Mouse (Mus musculus): ENCODE results near the gene Sufu. TPM values are rescaled to one million over a fixed set of nuclear protein-coding genes. Genes with fewer than 3 reads are reported as not detected.

Gene Sufu
- polyA plus RNA-seq, 1 experiment = 0.73 TPM

DNA sequence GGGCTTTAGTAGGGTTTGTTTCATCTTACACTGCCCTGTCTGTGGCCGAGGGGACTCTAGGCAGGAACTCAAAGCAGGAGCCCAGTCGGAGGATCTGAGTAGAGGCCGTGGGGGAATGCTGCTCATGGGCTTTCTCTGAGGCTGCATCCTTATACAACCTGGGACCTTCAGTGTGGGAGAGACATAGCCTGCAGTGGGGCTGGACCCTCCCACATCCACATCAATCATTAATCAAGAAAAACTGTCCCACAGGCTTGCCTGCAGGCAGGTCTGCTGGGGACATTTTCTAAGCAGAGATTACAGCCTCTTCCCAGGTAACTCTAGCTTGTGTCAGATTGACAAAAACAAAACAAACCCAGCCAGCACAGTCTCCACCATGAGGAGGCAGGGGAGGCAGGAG is 65.9 kb downstream of the Sufu start:
- H3K27me3 ChIP-seq (ENCODE audit: control insufficient read depth) = no peaks in the 10 kb centered on the region
- peaks cover 33% of the 10 kb centered on the region for H3K36me3 ChIP-seq (ENCODE audit: control insufficient read depth)
- no peak overlapping the region for H3K4me3 ChIP-seq (replicated peaks)
- no peaks in the 10 kb centered on the region for H3K9me3 ChIP-seq (ENCODE audit: control insufficient read depth, low read length)
- no peak for TF ChIP-seq GATA1 (IDR thresholded peaks at IDR 0.05; ENCODE audit: low read length)
- no peak for TF ChIP-seq TAL1 (IDR thresholded peaks at IDR 0.05; ENCODE audit: low read length)
- H3K4me1 ChIP-seq (ENCODE audit: control insufficient read depth) = peaks cover 5% of the 10 kb centered on the region

DNA sequence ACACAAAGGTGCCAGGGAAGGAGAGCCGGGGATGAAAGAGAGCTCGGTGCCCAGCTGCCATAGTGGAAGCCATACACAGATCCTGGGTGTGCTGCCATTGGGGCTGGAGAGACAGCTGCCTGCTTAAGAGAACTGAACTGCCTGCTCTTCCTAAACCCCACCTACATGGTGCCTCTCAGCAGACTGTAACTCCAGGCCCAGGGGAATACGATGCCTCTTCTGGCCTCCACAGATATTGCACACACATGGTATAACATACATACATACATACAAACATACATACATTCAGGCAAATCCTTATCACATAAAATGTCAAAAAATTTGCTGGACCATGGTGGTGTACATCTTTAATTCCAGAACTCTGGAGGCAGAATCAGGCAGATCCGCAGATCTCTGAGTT is 66.8 kb downstream of the Sufu start:
- Histone ChIP-seq H3K9me3 (ENCODE audit: control insufficient read depth, low read length) (no peaks in the 10 kb centered on the region), H3K4me1 (ENCODE audit: control insufficient read depth) (no peaks in the 10 kb centered on the region; the same call in 1 of the 2 replicates)
- no peak for TF ChIP-seq TAL1 (IDR thresholded peaks at IDR 0.05; ENCODE audit: low read length)

DNA sequence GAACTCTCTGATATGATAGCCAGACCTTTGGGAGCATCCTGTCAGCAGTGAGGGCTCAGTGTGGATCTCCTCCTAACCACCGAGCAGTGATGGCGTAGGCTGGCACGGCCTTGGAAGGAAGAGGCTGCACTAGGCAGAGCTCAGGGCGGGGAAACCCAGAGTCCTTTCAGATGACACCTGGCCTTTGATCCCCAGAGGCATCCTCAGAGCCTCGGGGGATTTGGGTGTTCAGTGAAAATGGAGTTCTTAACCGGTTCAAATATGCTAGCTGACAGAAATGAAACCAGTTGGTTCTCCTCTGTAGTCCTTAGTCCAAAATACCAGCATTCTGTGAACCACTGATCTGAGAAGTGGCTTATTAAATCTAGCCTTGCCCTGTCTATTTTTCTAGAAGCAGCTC is 69.5 kb downstream of the Sufu start:
- no peak overlapping the region for H3K4me3 ChIP-seq (replicated peaks)
- no peaks in the 10 kb centered on the region for H3K9me3 ChIP-seq (ENCODE audit: control insufficient read depth, low read length)
- peaks cover 10% of the 10 kb centered on the region for H3K4me1 ChIP-seq (ENCODE audit: control insufficient read depth)
- TF ChIP-seq GATA1 (IDR thresholded peaks at IDR 0.05; ENCODE audit: low read length) = no peak
- H3K27me3 ChIP-seq (ENCODE audit: control insufficient read depth) = no peaks in the 10 kb centered on the region
- H3K36me3 ChIP-seq (ENCODE audit: control insufficient read depth) = peaks cover 4% of the 10 kb centered on the region

More for the DNA sequence above, 66.8 kb downstream of the Sufu start:
- no peaks in the 10 kb centered on the region for H3K27me3 ChIP-seq (ENCODE audit: control insufficient read depth)
- H3K4me3 ChIP-seq (replicated peaks) = no peak overlapping the region
- peaks cover 27% of the 10 kb centered on the region for H3K36me3 ChIP-seq (ENCODE audit: control insufficient read depth)

DNA sequence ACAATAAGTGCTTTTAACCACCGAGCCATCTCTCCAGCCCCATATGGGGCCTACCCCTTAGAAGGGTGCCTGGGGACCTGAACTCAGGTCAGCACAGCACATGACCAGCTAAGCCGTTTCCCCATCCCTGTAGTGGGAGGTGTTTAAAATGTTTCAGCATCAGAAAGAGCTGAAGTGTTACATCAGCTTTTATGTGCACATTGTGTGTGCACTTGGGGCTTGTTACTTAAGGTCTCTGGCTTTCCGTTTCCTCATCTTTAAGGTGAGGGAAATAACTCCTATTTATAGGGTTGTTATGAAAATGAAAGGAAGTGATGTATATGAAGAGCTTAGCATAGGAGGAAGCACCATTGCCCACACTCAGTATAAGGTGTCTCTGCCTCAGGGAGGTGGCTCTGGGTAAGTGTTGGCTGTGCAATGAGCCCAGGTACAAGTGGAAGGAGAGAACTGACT is 70.4 kb downstream of the Sufu start:
- H3K9me3 ChIP-seq (ENCODE audit: control insufficient read depth, low read length) = no peaks in the 10 kb centered on the region
- H3K27me3 ChIP-seq (ENCODE audit: control insufficient read depth) = no peaks in the 10 kb centered on the region
- peaks cover 2% of the 10 kb centered on the region; the same call in 1 of the 2 replicates for H3K36me3 ChIP-seq (ENCODE audit: control insufficient read depth)
- peaks cover 17% of the 10 kb centered on the region for H3K4me1 ChIP-seq (ENCODE audit: control insufficient read depth)
- H3K4me3 ChIP-seq (replicated peaks) = no peak overlapping the region
- no peak for TF ChIP-seq TAL1 (IDR thresholded peaks at IDR 0.05; ENCODE audit: low read length)
- no peak for TF ChIP-seq GATA1 (IDR thresholded peaks at IDR 0.05; ENCODE audit: low read length)

- H3K27me3 ChIP-seq (ENCODE audit: control insufficient read depth) = no peaks in the 10 kb centered on the region
- peaks cover 13% of the 10 kb centered on the region for H3K36me3 ChIP-seq (ENCODE audit: control insufficient read depth)
- no peak overlapping the region for H3K4me3 ChIP-seq (replicated peaks)
- peaks cover 17% of the 10 kb centered on the region for H3K4me1 ChIP-seq (ENCODE audit: control insufficient read depth)
- no peaks in the 10 kb centered on the region for H3K9me3 ChIP-seq (ENCODE audit: control insufficient read depth, low read length)
- TF ChIP-seq GATA1 (IDR thresholded peaks at IDR 0.05; ENCODE audit: low read length) (peak; percentile 48; the same call in 1 of the 2 replicates), TAL1 (IDR thresholded peaks at IDR 0.05; ENCODE audit: low read length) (no peak)
Observed at GRCm38 (mm10) chr19:46470364-46471240, 73.9 kb downstream of the Sufu start.

DNA sequence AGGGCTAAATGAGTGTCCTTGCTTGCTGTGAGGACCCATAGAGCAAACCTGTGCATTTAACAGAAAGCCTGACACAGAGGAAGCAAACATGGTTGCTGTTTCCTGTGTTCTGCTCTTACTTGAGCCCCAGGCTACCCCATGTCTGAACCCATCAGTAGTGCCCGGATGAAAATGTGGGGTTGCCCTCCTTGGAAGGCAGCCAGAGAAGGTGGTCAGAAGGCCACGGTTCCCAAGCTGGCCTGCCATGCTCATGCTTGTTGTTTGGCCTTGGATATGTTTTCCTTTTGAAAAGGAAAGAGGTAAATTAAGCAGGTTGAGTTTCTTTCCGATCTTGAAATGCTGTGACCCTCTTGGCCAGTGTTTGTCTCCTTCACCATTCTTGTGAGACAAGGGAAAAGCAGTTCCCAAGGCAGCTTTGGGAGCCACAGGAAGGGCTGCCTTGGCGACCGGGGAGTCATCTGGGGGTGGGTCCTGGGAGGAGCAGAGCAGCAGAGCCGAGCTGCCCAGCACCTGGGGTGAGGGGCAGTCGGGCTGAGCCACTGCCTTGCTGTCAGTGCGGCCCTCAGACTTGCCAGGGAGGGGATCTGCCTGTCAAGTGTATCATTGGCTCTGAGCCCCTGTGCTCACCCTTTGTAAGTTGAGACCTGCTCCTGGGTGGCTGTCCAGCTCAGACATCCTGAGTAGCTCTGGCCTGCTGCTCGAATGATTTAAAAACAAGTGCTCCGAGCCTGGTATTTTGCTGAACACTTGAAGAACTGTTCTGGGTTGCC is 74.8 kb downstream of the Sufu start:
- Histone ChIP-seq H3K27me3 (ENCODE audit: control insufficient read depth) (no peaks in the 10 kb centered on the region), H3K9me3 (ENCODE audit: control insufficient read depth, low read length) (no peaks in the 10 kb centered on the region), H3K4me3 (replicated peaks) (no peak overlapping the region), H3K4me1 (ENCODE audit: control insufficient read depth) (peaks cover 17% of the 10 kb centered on the region), H3K36me3 (ENCODE audit: control insufficient read depth) (peaks cover 17% of the 10 kb centered on the region)
- TF ChIP-seq GATA1 (IDR thresholded peaks at IDR 0.05; ENCODE audit: low read length) = no peak
- no peak for TF ChIP-seq TAL1 (IDR thresholded peaks at IDR 0.05; ENCODE audit: low read length)

GRCm38 (mm10) chr19:46477432-46477845 is 80.7 kb downstream of the Sufu start:
- TF ChIP-seq GATA1 (IDR thresholded peaks at IDR 0.05; ENCODE audit: low read length) (no peak), TAL1 (IDR thresholded peaks at IDR 0.05; ENCODE audit: low read length) (no peak)
- Histone ChIP-seq H3K4me1 (ENCODE audit: control insufficient read depth) (peaks cover 26% of the 10 kb centered on the region), H3K36me3 (ENCODE audit: control insufficient read depth) (peaks cover 34% of the 10 kb centered on the region), H3K4me3 (replicated peaks) (no peak overlapping the region), H3K27me3 (ENCODE audit: control insufficient read depth) (no peaks in the 10 kb centered on the region), H3K9me3 (ENCODE audit: control insufficient read depth, low read length) (no peaks in the 10 kb centered on the region)

- no peaks in the 10 kb centered on the region for H3K9me3 ChIP-seq (ENCODE audit: control insufficient read depth, low read length)
- no peak overlapping the region for H3K4me3 ChIP-seq (replicated peaks)
- H3K4me1 ChIP-seq (ENCODE audit: control insufficient read depth) = peaks cover 30% of the 10 kb centered on the region
- no peaks in the 10 kb centered on the region for H3K27me3 ChIP-seq (ENCODE audit: control insufficient read depth)
- no peak for TF ChIP-seq TAL1 (IDR thresholded peaks at IDR 0.05; ENCODE audit: low read length)
- TF ChIP-seq GATA1 (IDR thresholded peaks at IDR 0.05; ENCODE audit: low read length) = no peak
- peaks cover 33% of the 10 kb centered on the region for H3K36me3 ChIP-seq (ENCODE audit: control insufficient read depth)
Observed at GRCm38 (mm10) chr19:46478242-46478641, 81.5 kb downstream of the Sufu start.

DNA sequence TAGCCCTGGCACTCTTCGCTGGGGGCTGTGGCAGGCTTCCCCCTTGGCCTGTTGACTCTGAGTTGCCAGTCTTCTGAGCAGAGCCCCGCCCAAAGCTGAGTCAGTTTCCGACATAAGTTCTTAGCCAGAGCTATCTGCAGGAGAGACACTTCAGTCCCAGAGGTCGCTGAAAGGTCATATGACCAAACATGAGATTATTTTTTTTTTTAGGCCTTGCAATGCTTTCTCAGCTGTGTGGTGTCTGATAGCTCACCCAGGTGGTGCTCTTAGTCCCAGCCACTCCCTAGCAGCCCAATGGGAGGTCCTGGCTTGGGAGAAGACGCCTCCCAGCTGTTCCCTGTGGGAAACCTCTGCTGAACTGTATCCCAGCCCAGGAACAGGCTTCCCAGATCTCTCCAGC is 82.1 kb downstream of the Sufu start:
- Histone ChIP-seq H3K4me3 (replicated peaks) (no peak overlapping the region), H3K36me3 (ENCODE audit: control insufficient read depth) (peaks cover 27% of the 10 kb centered on the region)
- TF ChIP-seq TAL1 (IDR thresholded peaks at IDR 0.05; ENCODE audit: low read length) = no peak
- no peak for TF ChIP-seq GATA1 (IDR thresholded peaks at IDR 0.05; ENCODE audit: low read length)

More for the DNA sequence above, 82.1 kb downstream of the Sufu start:
- Histone ChIP-seq H3K9me3 (ENCODE audit: control insufficient read depth, low read length) (no peaks in the 10 kb centered on the region), H3K4me1 (ENCODE audit: control insufficient read depth) (peaks cover 31% of the 10 kb centered on the region), H3K27me3 (ENCODE audit: control insufficient read depth) (no peaks in the 10 kb centered on the region)

Data from erythroblast, embryonic 14.5 days (primary cell).